Mouse (Mus musculus): ENCODE measurements around the gene Zfp950.

DNA sequence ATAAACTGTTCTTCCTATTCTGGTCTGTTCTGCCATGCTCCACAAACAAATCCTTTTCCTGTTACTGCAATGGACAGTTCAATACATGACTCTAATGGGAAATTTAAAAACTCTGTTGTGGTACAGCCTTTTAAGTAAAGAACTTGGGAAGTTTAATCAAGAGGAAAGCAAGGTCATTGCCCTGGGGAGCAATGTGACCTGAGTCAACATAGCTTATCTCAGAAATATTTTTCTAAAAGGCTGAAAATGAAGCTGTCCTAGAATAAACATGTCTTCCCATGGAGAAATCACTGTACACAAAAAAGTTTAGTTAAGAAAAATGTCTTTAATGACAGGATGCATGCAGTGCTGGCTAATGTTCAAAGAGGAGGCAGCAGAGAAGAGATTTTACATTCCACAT lies 2.0 kb downstream of the Zfp950 start:
- TF ChIP-seq POLR2A (IDR thresholded peaks at IDR 0.05; ENCODE audit: borderline replicate concordance, extremely low read depth, low read depth, low read length) = no peak
- no peak for TF ChIP-seq CTCF (IDR thresholded peaks at IDR 0.05; ENCODE audit: insufficient read depth, low read length)

All from lung, adult 2 months (tissue).